Comparison of ENCODE assay signal across 8 mouse cellular contexts in genomic region chr1:153185828-153186803, GRCm38 (mm10). TPM values are rescaled to one million over a fixed set of nuclear protein-coding genes. Genes with fewer than 3 reads are reported as not detected.
A peak's percentile ranks its signal among the peaks of the same experiment; 100 is the strongest.
DNase-seq lines count a peak whose midpoint lies in the region; ATAC-seq lines count a peak whose summit lies in the region.

TSS of gene Lamc2 (minus strand) at chr1:153186447.

- peak; percentile 56; the same call in 1 of the 2 replicates for ATAC-seq in hindbrain, embryonic 12.5 days (ENCODE audit: low FRiP score)
- ATAC-seq in limb, embryonic 12.5 days (ENCODE audit: insufficient number of reproducible peaks, insufficient read depth, low FRiP score, low TSS enrichment, low read depth), result peak; percentile 69
- peak; percentile 80 for ATAC-seq in midbrain, embryonic 15.5 days (replicated peaks)

- H3K4me3 ChIP-seq in hindbrain, embryonic 12.5 days, result peak within 1 kb of the TSS; percentile 44
- H3K4me3 ChIP-seq in limb, embryonic 12.5 days (replicated peaks), result peak within 1 kb of the TSS; percentile 49
- peak within 1 kb of the TSS; percentile 51 for H3K4me3 ChIP-seq in midbrain, embryonic 15.5 days

- no peak within 1 kb of the TSS for H3K27ac ChIP-seq in hindbrain, embryonic 12.5 days
- no peak within 1 kb of the TSS for H3K27ac ChIP-seq in limb, embryonic 12.5 days
- no peak within 1 kb of the TSS for H3K27ac ChIP-seq in midbrain, embryonic 15.5 days

- peaks cover 12% of the 10 kb centered on the region for H3K4me1 ChIP-seq in hindbrain, embryonic 12.5 days
- H3K4me1 ChIP-seq in limb, embryonic 12.5 days (replicated peaks), result peaks cover 13% of the 10 kb centered on the region
- H3K4me1 ChIP-seq in midbrain, embryonic 15.5 days, result peaks cover 12% of the 10 kb centered on the region

- WGBS in hindbrain, embryonic 12.5 days, result 3% methylated on average over 35 of the region's 46 CpGs
- 3% methylated on average over 45 of the region's 46 CpGs for WGBS in limb, embryonic 12.5 days
- 4% methylated on average over 46 of the region's 46 CpGs for WGBS in midbrain, embryonic 15.5 days

- peak; percentile 25 for DNase-seq in ovary, postnatal 36 days (ENCODE audit: low spot score)
- DNase-seq in ovary, postnatal 14 days (ENCODE audit: low spot score), result no peak
- peak; percentile 60 for DNase-seq in embryo, embryonic 11 days
- DNase-seq in urinary bladder, postnatal 36 days (ENCODE audit: low spot score in 2 of 2), result peak; percentile 49 to 61
- no peak for DNase-seq in spleen, postnatal 10 days (ENCODE audit: low spot score in 2 of 2)

- no peaks in the 10 kb centered on the region for H3K9me3 ChIP-seq in hindbrain, embryonic 12.5 days (replicated peaks)
- H3K9me3 ChIP-seq in limb, embryonic 12.5 days, result peaks cover 4% of the 10 kb centered on the region; the same call in 1 of the 2 replicates
- H3K9me3 ChIP-seq in midbrain, embryonic 15.5 days, result no peaks in the 10 kb centered on the region

- H3K27me3 ChIP-seq in hindbrain, embryonic 12.5 days, result peaks cover 49% of the 10 kb centered on the region
- H3K27me3 ChIP-seq in limb, embryonic 12.5 days, result peaks cover 50% of the 10 kb centered on the region
- H3K27me3 ChIP-seq in midbrain, embryonic 15.5 days (replicated peaks), result peaks cover 29% of the 10 kb centered on the region

- H3K9ac ChIP-seq in hindbrain, embryonic 12.5 days, result peak within 1 kb of the TSS; percentile 59
- H3K9ac ChIP-seq in limb, embryonic 12.5 days (replicated peaks), result peak within 1 kb of the TSS; percentile 57
- H3K9ac ChIP-seq in midbrain, embryonic 15.5 days, result peak within 1 kb of the TSS; percentile 56

- no peaks in the 10 kb centered on the region for H3K36me3 ChIP-seq in hindbrain, embryonic 12.5 days
- H3K36me3 ChIP-seq in limb, embryonic 12.5 days, result no peaks in the 10 kb centered on the region
- H3K36me3 ChIP-seq in midbrain, embryonic 15.5 days (replicated peaks), result no peaks in the 10 kb centered on the region

- peak within 1 kb of the TSS; percentile 94 for H3K4me2 ChIP-seq in hindbrain, embryonic 12.5 days (replicated peaks)
- peak within 1 kb of the TSS; percentile 90 for H3K4me2 ChIP-seq in limb, embryonic 12.5 days
- peak within 1 kb of the TSS; percentile 93 for H3K4me2 ChIP-seq in midbrain, embryonic 15.5 days

RNA-seq across cellular contexts. Expression of gene Lamc2, which starts in this region (rescaled TPM):
- polyA plus RNA-seq in hindbrain, embryonic 12.5 days (2016; fragmentation: Nextera tagmentation; extraction: Ambion mirVana), result 1.6 and 2.1 TPM in 2 replicates
- 5.8 and 6.2 TPM in 2 replicates for polyA plus RNA-seq in limb, embryonic 12.5 days (2016; fragmentation: Nextera tagmentation; extraction: Ambion mirVana)
- polyA plus RNA-seq in midbrain, embryonic 15.5 days (2015; fragmentation: Nextera tagmentation; extraction: Ambion mirVana), result 1.9 TPM in 2 replicates

Comparison
In these comparisons a context has a peak if more than half of its experiments do, and no peak if none do; other contexts are left out.
1. DNase-seq: peak in ovary, postnatal 36 days (single experiment), embryo, embryonic 11 days (single experiment) and urinary bladder, postnatal 36 days (2 of 2); none in ovary, postnatal 14 days (single experiment) and spleen, postnatal 10 days (0 of 2).
2. Peak in every context shown above with its lines, with median percentiles within 50 percentile points of each other: ATAC-seq, H3K4me2 ChIP-seq, H3K4me3 ChIP-seq and H3K9ac ChIP-seq.